Mouse (Mus musculus) cerebellum, adult 2 months (tissue): ENCODE results near the gene Gbf1.

Experiments
- CTCF ChIP-seq: fragments of 200-500 bp; IDR thresholded peaks from 2 replicates; pipeline ENCODE4 v1.5.1; 2011; ENCODE audit warnings: low read depth, mild to moderate bottlenecking, control low read depth, low read length, moderate library complexity, borderline replicate concordance; ENCODE audit not compliant: insufficient read depth
- POLR2A ChIP-seq: fragments of 200-500 bp; IDR thresholded peaks from 2 replicates; pipeline ENCODE4 v1.6.1; 2011; ENCODE audit warnings: low read length, control low read depth, borderline replicate concordance; ENCODE audit not compliant: insufficient read depth

- no peak for TF ChIP-seq CTCF
- TF ChIP-seq POLR2A, result no peak
Observed at GRCm38 (mm10) chr19:46214541-46214940, 62.2 kb downstream of the Gbf1 start.
